Mouse (Mus musculus) left cerebral cortex, adult 18-20 months (tissue): ENCODE results near the gene Lcn10. TPM values are rescaled to one million over a fixed set of nuclear protein-coding genes. Genes with fewer than 3 reads are reported as not detected.
"Not testable (repeated sequence)": the region's sequence is repeated elsewhere in the genome, so short reads cannot be mapped to it uniquely, and the experiment has no call there.

Experiments used
- DNase-seq, 2 experiments: peaks; one replicate each; pipeline ENCODE4 v3.0.0; 2021 to 2022; ENCODE audit warnings: low spot score in 2 of 2, mixed read lengths in 1 of 2
- total RNA-seq, 2 experiments: library from RNA; stranded (reverse); gene quantifications; 2 replicates each; pipeline ENCODE4 v1.2.3; 2021

Gene Lcn10
- total RNA-seq, 2 experiments from 2014 or later: not detected

DNA sequence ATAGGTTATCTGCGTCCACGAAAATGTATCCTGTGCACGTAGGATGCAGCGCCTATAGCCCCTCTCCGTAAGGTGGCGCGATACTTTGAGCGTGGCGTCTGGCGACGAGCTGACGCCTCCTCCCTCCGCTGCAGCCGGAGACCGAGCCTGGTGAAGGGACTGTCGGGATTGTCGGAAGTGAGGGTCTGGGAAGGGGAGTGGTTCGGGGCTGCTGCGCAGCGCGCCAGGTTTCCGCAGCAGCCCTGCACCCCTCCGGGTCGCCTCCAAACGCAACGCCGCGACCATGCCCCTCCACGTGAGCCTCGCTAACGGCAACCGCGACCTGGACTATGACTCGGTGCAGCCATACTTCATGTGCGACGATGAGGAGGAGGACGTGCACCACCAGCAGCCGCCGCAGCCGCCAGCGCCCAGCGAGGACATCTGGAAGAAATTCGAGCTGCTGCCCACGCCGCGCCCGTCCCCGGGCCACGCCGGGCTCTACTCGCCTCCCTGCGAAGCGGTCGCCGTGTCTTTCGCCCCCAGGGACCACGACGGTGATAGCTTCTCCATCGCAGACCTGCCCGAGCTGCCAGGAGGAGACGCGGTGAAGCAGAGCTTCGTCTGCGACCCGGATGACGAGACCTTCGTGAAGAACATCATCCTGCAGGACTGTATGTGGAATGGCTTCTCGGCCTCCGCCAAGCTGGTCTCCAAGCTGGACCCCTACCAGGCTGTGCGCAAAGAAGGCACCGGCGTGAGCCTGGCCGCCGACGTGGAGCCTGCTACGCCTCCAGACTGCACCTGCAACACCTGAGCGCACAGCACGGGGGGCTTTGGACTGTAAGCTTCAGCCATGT lies 24.3 kb downstream of the Lcn10 start, which contains the start of gene Bmyc:
Gene Bmyc, plus strand, starts transcription at position 97 of the 839 bp plus-strand sequence.
- peak; percentile 83 to 89 for DNase-seq

DNA sequence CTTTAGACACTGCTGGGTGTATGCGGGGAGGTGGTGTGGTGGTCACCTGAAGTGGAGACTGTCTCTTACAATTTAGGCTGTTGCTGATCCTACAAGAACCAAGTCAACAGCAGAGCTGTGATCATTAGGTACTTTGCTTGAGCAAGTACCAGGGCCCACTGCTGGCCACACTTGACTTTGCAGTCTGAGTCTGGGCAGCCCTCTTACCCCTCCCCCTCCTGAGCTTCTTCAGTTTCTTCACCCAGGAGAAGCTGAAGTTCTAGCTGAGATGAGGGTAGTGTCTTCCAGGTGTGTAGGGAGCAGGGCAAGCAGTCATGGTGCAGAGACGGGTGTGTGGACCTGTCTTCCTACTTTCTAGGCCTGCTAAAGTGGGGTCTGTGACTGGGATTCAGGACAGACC lies 25.6 kb downstream of the Lcn10 start:
- peak; percentile 33 to 34 for DNase-seq

DNA sequence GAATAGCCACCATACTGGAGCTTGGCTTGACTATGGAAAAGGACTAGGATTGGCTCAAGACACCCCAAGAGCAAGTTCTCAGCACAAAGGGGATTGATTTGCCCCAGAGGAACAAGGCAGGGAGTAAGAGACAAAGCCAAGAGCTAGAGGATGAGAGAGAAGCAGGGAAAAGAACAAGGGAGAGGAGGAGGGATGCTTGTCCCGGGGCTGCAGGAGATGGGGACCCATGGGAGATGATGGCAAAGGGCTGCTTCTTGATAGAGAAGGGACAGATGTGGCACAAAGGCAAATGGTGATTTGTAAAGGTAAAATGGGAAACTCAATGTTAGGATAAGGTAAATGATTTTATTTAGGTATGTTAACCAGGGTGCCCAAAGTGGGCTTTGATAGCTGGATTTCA lies 26.5 kb downstream of the Lcn10 start:
- not testable (repeated sequence) for DNase-seq

DNA sequence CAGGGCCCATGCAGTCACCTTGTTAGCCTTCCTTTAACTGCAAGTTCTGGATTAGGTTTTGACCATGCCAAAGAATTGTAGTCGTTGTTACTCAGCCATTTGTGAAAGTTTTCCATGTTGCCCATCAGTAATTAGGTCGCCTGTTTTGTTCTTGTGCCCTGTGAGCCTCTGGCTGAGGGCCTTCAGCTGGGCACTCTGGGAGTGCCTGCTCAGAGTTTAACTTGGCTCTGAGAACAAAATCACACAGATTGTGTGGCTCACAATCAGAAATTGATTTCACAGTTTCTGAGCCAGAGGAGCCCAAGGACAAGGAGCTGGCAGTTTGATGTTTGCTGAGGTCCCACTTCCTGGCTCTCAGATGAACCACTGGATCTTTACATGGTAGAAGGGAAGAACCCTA lies 27.3 kb downstream of the Lcn10 start:
- DNase-seq: not testable (repeated sequence)

DNA sequence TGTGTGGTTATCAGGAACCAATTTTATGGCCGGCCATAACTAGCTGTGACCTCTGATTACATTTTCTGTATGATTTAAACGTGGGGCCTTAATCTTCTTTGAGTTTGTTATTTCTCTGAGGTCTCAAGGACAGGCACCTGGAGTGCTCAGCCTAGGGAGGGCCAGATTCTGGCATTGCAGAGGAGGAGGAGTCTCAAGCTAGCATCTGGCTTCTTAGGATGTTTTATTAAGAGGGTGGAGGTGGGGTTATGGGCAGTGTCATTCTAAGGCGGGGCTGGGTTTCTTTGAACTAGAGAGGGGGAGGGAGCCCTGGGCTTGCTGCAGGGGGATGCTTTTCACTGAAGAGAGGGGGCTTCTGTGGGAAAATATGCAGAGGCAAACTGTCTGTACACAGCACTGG lies 29.1 kb downstream of the Lcn10 start:
- not testable (repeated sequence) for DNase-seq

DNA sequence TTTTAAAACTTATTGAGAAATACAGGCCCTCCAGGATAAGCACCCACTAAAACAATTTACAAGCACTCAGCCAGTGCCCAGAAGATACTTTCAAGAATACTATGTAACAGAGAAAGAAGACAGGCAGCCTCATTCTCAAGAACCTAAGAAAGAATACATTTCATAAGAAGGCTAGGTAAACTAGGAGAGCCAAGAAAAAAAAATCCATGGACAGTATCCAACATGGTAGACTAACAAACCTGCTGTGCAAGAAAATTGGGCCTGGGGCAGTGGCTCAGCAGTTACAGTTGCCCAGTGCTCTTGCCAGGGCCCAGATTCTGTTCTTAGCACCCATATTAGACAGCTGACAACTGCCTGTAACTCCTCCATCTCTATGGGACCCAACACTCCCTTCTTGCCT lies 34.7 kb downstream of the Lcn10 start:
- no peak for DNase-seq

DNA sequence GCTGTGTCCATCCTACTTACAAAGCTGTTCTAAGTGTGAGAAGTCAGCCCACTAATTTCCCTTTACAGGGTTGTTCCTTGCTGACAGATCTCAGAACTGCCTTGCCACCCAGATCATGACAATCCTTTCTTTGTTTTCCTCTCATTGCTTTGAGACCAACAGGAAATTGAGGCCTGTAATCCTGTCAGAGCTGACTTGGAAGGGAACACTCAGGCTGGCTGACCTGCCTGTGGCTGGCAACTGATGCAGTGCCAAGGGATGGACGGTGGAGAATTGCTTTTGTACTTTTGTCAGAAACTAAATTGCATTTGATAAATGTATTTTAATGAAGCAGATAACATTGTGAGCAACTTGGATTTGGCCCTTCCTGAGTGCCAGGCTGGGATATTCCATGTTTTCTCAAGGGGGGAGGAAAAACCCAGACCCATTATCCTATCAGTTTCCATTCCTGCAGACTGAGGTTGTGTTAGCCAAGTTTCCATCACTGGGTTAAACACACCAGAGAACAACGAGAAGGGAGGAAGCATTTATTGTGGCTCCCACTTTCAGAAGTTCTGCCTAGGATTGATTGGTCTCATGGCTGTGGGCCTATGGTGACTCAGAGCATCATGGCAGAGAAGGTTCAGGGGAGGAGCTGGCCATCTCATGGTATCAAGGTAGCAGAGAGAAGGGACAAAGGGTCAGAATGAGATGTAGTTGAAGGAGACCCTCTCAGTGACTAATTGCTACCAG lies 50.8 kb downstream of the Lcn10 start:
- no peak for DNase-seq

Other genes with a start within 250 kb of the Lcn10 start
- 1 to 10 TPM in 1 of 2 experiments, not detected in 1; 1.5 TPM for gene Clic3, start 225.9 kb upstream of the Lcn10 start, total RNA-seq
- 10 to 100 TPM; 64.5 to 69.1 TPM for gene Paxx, start 221.6 kb upstream of the Lcn10 start, total RNA-seq
- gene Ptgds, start 212.7 kb upstream of the Lcn10 start, total RNA-seq: 1,000 to 10,000 TPM; 2,769 to 3,095 TPM
- gene Lcn12, start 188.8 kb upstream of the Lcn10 start, total RNA-seq: not detected
- gene Fbxw5, start 182.0 kb upstream of the Lcn10 start, total RNA-seq: 100 to 1,000 TPM; 105 to 114 TPM
- gene C8g, start 181.0 kb upstream of the Lcn10 start, total RNA-seq: under 1 TPM; 0.52 to 0.74 TPM
- 10 to 100 TPM; 11.6 to 11.9 TPM for gene Traf2, start 135.8 kb upstream of the Lcn10 start, total RNA-seq
- 100 to 1,000 TPM; 199 to 203 TPM for gene Edf1, start 124.9 kb upstream of the Lcn10 start, total RNA-seq
- 1 to 10 TPM; 1.1 to 1.3 TPM for gene Mamdc4, start 107.9 kb upstream of the Lcn10 start, total RNA-seq
- gene Phpt1, start 107.5 kb upstream of the Lcn10 start, total RNA-seq: 10 to 100 TPM; 60.3 to 63.0 TPM
- 10 to 100 TPM; 85.6 to 86.3 TPM for gene Ajm1, start 101.0 kb upstream of the Lcn10 start, total RNA-seq
- gene Rabl6, start 74.2 kb upstream of the Lcn10 start, total RNA-seq: 100 to 1,000 TPM; 146 to 150 TPM
- not detected for gene Ccdc183, start 65.0 kb upstream of the Lcn10 start, total RNA-seq
- 10 to 100 TPM; 21.7 to 23.1 TPM for gene Tmem141, start 60.7 kb upstream of the Lcn10 start, total RNA-seq
- gene Fcna, start 54.7 kb upstream of the Lcn10 start, total RNA-seq: under 1 TPM; 0.66 to 0.79 TPM
- gene Lcn8, start 29.6 kb upstream of the Lcn10 start, total RNA-seq: not detected
- not detected for gene Lcn5, start 24.8 kb upstream of the Lcn10 start, total RNA-seq
- gene Lcn6, start 5.9 kb upstream of the Lcn10 start, total RNA-seq: not detected
- not detected for gene Obp2a, start 17.3 kb downstream of the Lcn10 start, total RNA-seq
- 10 to 100 TPM; 89.7 to 94.0 TPM for gene Bmyc, start 24.0 kb downstream of the Lcn10 start, total RNA-seq
- not detected for gene Obp2b, start 54.3 kb downstream of the Lcn10 start, total RNA-seq
- gene Lcn3, start 82.8 kb downstream of the Lcn10 start, total RNA-seq: not detected
- gene Lcn11, start 94.3 kb downstream of the Lcn10 start, total RNA-seq: not detected
- not detected for gene Gm13539, start 99.5 kb downstream of the Lcn10 start, total RNA-seq
- gene Glt6d1, start 133.1 kb downstream of the Lcn10 start, total RNA-seq: not detected
- gene Lcn9, start 140.4 kb downstream of the Lcn10 start, total RNA-seq: not detected
- gene Sohlh1, start 164.5 kb downstream of the Lcn10 start, total RNA-seq: not detected
- 100 to 1,000 TPM; 118 to 130 TPM for gene Kcnt1, start 181.0 kb downstream of the Lcn10 start, total RNA-seq